Mouse (Mus musculus): Measurements from ENCODE around the gene Pou2f2. TPM values are rescaled to one million over a fixed set of nuclear protein-coding genes. Genes with fewer than 3 reads are reported as not detected.

Gene Pou2f2
- total and polyA plus RNA-seq, 2 experiments from 2014 or later = 9.0 to 35.9 TPM

- Histone ChIP-seq H3K27ac (ENCODE audit: low read depth, low read length) (no peak overlapping the region), H3K4me2 (ENCODE audit: low read depth, low read length, poor library complexity, severe bottlenecking) (no peak overlapping the region), H3K9ac (replicated peaks; ENCODE audit: low read length, poor library complexity, severe bottlenecking) (no peak overlapping the region), H3K4me3 (ENCODE audit: low read depth, low read length) (no peak overlapping the region), H3K4me1 (ENCODE audit: insufficient read depth, low read length) (no peaks in the 10 kb centered on the region; the same call in 1 of the 2 replicates), H3K36me3 (ENCODE audit: insufficient read depth, low read length) (peaks cover 79% of the 10 kb centered on the region), H3K27me3 (ENCODE audit: insufficient read depth, low read length) (no peaks in the 10 kb centered on the region), H3K9me3 (ENCODE audit: low read length) (no peaks in the 10 kb centered on the region)
- no peak for ATAC-seq (ENCODE audit: low FRiP score)
- DNase-seq (ENCODE audit: low spot score) = no peak
- TF ChIP-seq CTCF (IDR thresholded peaks at IDR 0.05) = no peak
- 92% methylated on average over 6 of the region's 6 CpGs for WGBS
Observed at GRCm38 (mm10) chr7:25063346-25063745, 116.2 kb downstream of the Pou2f2 start.

- 94% methylated on average over 14 of the region's 14 CpGs for WGBS
- TF ChIP-seq CTCF (IDR thresholded peaks at IDR 0.05) = no peak
- H3K4me3 ChIP-seq (ENCODE audit: low read depth, low read length) = no peak overlapping the region
- no peak overlapping the region for H3K9ac ChIP-seq (replicated peaks; ENCODE audit: low read length, poor library complexity, severe bottlenecking)
- ATAC-seq (ENCODE audit: low FRiP score) (no peak), DNase-seq (ENCODE audit: low spot score) (no peak)
- H3K4me2 ChIP-seq (ENCODE audit: low read depth, low read length, poor library complexity, severe bottlenecking) = no peak overlapping the region
- no peaks in the 10 kb centered on the region for H3K27me3 ChIP-seq (ENCODE audit: insufficient read depth, low read length)
- H3K9me3 ChIP-seq (ENCODE audit: low read length) = no peaks in the 10 kb centered on the region
- peaks cover 83% of the 10 kb centered on the region for H3K36me3 ChIP-seq (ENCODE audit: insufficient read depth, low read length)
- no peak overlapping the region for H3K27ac ChIP-seq (ENCODE audit: low read depth, low read length)
- H3K4me1 ChIP-seq (ENCODE audit: insufficient read depth, low read length) = no peaks in the 10 kb centered on the region
Observed at GRCm38 (mm10) chr7:25058836-25059235, 120.7 kb downstream of the Pou2f2 start.

- no peak overlapping the region for H3K9ac ChIP-seq (replicated peaks; ENCODE audit: low read length, poor library complexity, severe bottlenecking)
- H3K36me3 ChIP-seq (ENCODE audit: insufficient read depth, low read length) = peaks cover 79% of the 10 kb centered on the region
- H3K9me3 ChIP-seq (ENCODE audit: low read length) = no peaks in the 10 kb centered on the region
- 93% methylated on average over 8 of the region's 8 CpGs for WGBS
- DNase-seq (ENCODE audit: low spot score) = no peak
- H3K4me1 ChIP-seq (ENCODE audit: insufficient read depth, low read length) = no peaks in the 10 kb centered on the region
- no peak for ATAC-seq (ENCODE audit: low FRiP score)
- no peaks in the 10 kb centered on the region for H3K27me3 ChIP-seq (ENCODE audit: insufficient read depth, low read length)
- H3K4me3 ChIP-seq (ENCODE audit: low read depth, low read length) = no peak overlapping the region
- H3K4me2 ChIP-seq (ENCODE audit: low read depth, low read length, poor library complexity, severe bottlenecking) = no peak overlapping the region
- no peak overlapping the region for H3K27ac ChIP-seq (ENCODE audit: low read depth, low read length)
- no peak for TF ChIP-seq CTCF (IDR thresholded peaks at IDR 0.05)
Observed at GRCm38 (mm10) chr7:25058394-25058793, 121.1 kb downstream of the Pou2f2 start.

- H3K36me3 ChIP-seq (ENCODE audit: insufficient read depth, low read length) = peaks cover 74% of the 10 kb centered on the region
- H3K9ac ChIP-seq (replicated peaks; ENCODE audit: low read length, poor library complexity, severe bottlenecking) = no peak overlapping the region
- no peak overlapping the region for H3K4me2 ChIP-seq (ENCODE audit: low read depth, low read length, poor library complexity, severe bottlenecking)
- no peak overlapping the region for H3K27ac ChIP-seq (ENCODE audit: low read depth, low read length)
- H3K27me3 ChIP-seq (ENCODE audit: insufficient read depth, low read length) = no peaks in the 10 kb centered on the region
- H3K4me3 ChIP-seq (ENCODE audit: low read depth, low read length) = no peak overlapping the region
- TF ChIP-seq CTCF (IDR thresholded peaks at IDR 0.05) = no peak
- no peaks in the 10 kb centered on the region for H3K4me1 ChIP-seq (ENCODE audit: insufficient read depth, low read length)
- ATAC-seq (ENCODE audit: low FRiP score) (no peak), DNase-seq (ENCODE audit: low spot score) (no peak)
- WGBS = 91% methylated on average over 5 of the region's 5 CpGs
- H3K9me3 ChIP-seq (ENCODE audit: low read length) = no peaks in the 10 kb centered on the region
Observed at GRCm38 (mm10) chr7:25057888-25058287, 121.6 kb downstream of the Pou2f2 start.

GRCm38 (mm10) chr7:25056951-25057350 is 122.6 kb downstream of the Pou2f2 start:
- 90% methylated on average over 4 of the region's 4 CpGs for WGBS
- DNase-seq (ENCODE audit: low spot score) (no peak), ATAC-seq (ENCODE audit: low FRiP score) (no peak)
- Histone ChIP-seq H3K27ac (ENCODE audit: low read depth, low read length) (no peak overlapping the region; the same call in 1 of the 2 replicates), H3K36me3 (ENCODE audit: insufficient read depth, low read length) (peaks cover 72% of the 10 kb centered on the region), H3K4me1 (ENCODE audit: insufficient read depth, low read length) (no peaks in the 10 kb centered on the region), H3K4me2 (ENCODE audit: low read depth, low read length, poor library complexity, severe bottlenecking) (no peak overlapping the region), H3K27me3 (ENCODE audit: insufficient read depth, low read length) (no peaks in the 10 kb centered on the region), H3K9me3 (ENCODE audit: low read length) (no peaks in the 10 kb centered on the region), H3K9ac (replicated peaks; ENCODE audit: low read length, poor library complexity, severe bottlenecking) (no peak overlapping the region), H3K4me3 (ENCODE audit: low read depth, low read length) (no peak overlapping the region)
- TF ChIP-seq CTCF (IDR thresholded peaks at IDR 0.05) = no peak

- Histone ChIP-seq H3K27ac (ENCODE audit: low read depth, low read length) (no peak overlapping the region), H3K36me3 (ENCODE audit: insufficient read depth, low read length) (peaks cover 52% of the 10 kb centered on the region), H3K27me3 (ENCODE audit: insufficient read depth, low read length) (no peaks in the 10 kb centered on the region), H3K9ac (replicated peaks; ENCODE audit: low read length, poor library complexity, severe bottlenecking) (no peak overlapping the region), H3K9me3 (ENCODE audit: low read length) (no peaks in the 10 kb centered on the region), H3K4me3 (ENCODE audit: low read depth, low read length) (no peak overlapping the region), H3K4me1 (ENCODE audit: insufficient read depth, low read length) (no peaks in the 10 kb centered on the region), H3K4me2 (ENCODE audit: low read depth, low read length, poor library complexity, severe bottlenecking) (no peak overlapping the region)
- TF ChIP-seq CTCF (IDR thresholded peaks at IDR 0.05) = no peak
- ATAC-seq (ENCODE audit: low FRiP score) (no peak), DNase-seq (ENCODE audit: low spot score) (no peak)
- WGBS = 96% methylated on average over 3 of the region's 3 CpGs
Observed at GRCm38 (mm10) chr7:25052587-25052986, 126.9 kb downstream of the Pou2f2 start.
